Mouse (Mus musculus): ENCODE measurements around the gene Irgm1. TPM values are rescaled to one million over a fixed set of nuclear protein-coding genes. Genes with fewer than 3 reads are reported as not detected.
"Not testable (repeated sequence)": the region's sequence is repeated elsewhere in the genome, so short reads cannot be mapped to it uniquely, and the experiment has no call there.

Irgm1 gene
- polyA plus RNA-seq, 3 experiments from 2014 or later: 172 to 210 (median 188) TPM

- ATAC-seq: peak; percentile 47
These were observed 17.9 kb downstream of the Irgm1 start for GRCm38 (mm10) chr11:48853474-48854180.

- no peak for ATAC-seq
These were observed 18.6 kb downstream of the Irgm1 start for GRCm38 (mm10) chr11:48852624-48853473.

GRCm38 (mm10) chr11:48852190-48852589 is 19.3 kb downstream of the Irgm1 start:
- no peak for ATAC-seq

GRCm38 (mm10) chr11:48851270-48851995 is 20.1 kb downstream of the Irgm1 start:
- no peak for ATAC-seq

GRCm38 (mm10) chr11:48850240-48850639 is 21.2 kb downstream of the Irgm1 start:
- ATAC-seq: no peak

GRCm38 (mm10) chr11:48846881-48847280 is 24.6 kb downstream of the Irgm1 start:
- ATAC-seq: no peak

GRCm38 (mm10) chr11:48846362-48846761 is 25.1 kb downstream of the Irgm1 start:
- ATAC-seq: not testable (repeated sequence)

GRCm38 (mm10) chr11:48845244-48845815 is 26.2 kb downstream of the Irgm1 start:
- no peak for ATAC-seq

GRCm38 (mm10) chr11:48844309-48844708 is 27.2 kb downstream of the Irgm1 start:
- no peak for ATAC-seq

GRCm38 (mm10) chr11:48843202-48843601 is 28.3 kb downstream of the Irgm1 start:
- no peak for ATAC-seq

- ATAC-seq: no peak
These were observed 29.1 kb downstream of the Irgm1 start for GRCm38 (mm10) chr11:48842378-48842792.

- ATAC-seq: no peak
These were observed 30.3 kb downstream of the Irgm1 start for GRCm38 (mm10) chr11:48841213-48841612.

GRCm38 (mm10) chr11:48840805-48841204 is 30.7 kb downstream of the Irgm1 start:
- ATAC-seq: no peak

GRCm38 (mm10) chr11:48838879-48839680 is 32.4 kb downstream of the Irgm1 start:
- no peak for ATAC-seq

GRCm38 (mm10) chr11:48838181-48838797 is 33.2 kb downstream of the Irgm1 start:
- peak; percentile 20 for ATAC-seq

- peak; percentile 37 for ATAC-seq
These were observed 33.9 kb downstream of the Irgm1 start for GRCm38 (mm10) chr11:48837310-48838180.

GRCm38 (mm10) chr11:48836990-48837309 is 34.5 kb downstream of the Irgm1 start:
- no peak for ATAC-seq

- ATAC-seq: no peak
These were observed 35.6 kb downstream of the Irgm1 start for GRCm38 (mm10) chr11:48835923-48836322.

- peak; percentile 64 for ATAC-seq
These were observed 37.5 kb downstream of the Irgm1 start for GRCm38 (mm10) chr11:48833731-48834639.
